Mouse (Mus musculus) ES-E14 (cell line): ENCODE data around the gene Dapk1. TPM values are rescaled to one million over a fixed set of nuclear protein-coding genes. Genes with fewer than 3 reads are reported as not detected.
A peak's percentile ranks its signal among the peaks of the same experiment; 100 is the strongest.

Source experiments
- DNase-seq: peaks from one replicate; pipeline ENCODE4 v3.0.0-alpha.2; 2013; ENCODE audit warnings: low read depth, low spot score
- H3K27ac ChIP-seq: 2 replicates; pipeline ENCODE4 v1.5.1; 2012; ENCODE audit warnings: low read depth, mild to moderate bottlenecking, low read length, moderate library complexity, mixed read lengths; ENCODE audit not compliant: poor library complexity, insufficient read depth, severe bottlenecking
- H3K36me3 ChIP-seq: 2 replicates; pipeline ENCODE4 v1.6.1; 2012; ENCODE audit warnings: mild to moderate bottlenecking, low read length, moderate library complexity, mixed read lengths; ENCODE audit not compliant: control insufficient read depth, poor library complexity, insufficient read depth, severe bottlenecking
- H3K4me1 ChIP-seq, 2 experiments: fragments of 150-350 bp in 1 of 2; sonication (generic) in 1 of 2; 2 replicates each; pipeline ENCODE4 v1.6.1; 2012; ENCODE audit warnings: low read length in 2 of 2, mild to moderate bottlenecking in 1 of 2, mixed read lengths in 1 of 2; ENCODE audit not compliant: control insufficient read depth in 2 of 2, insufficient read depth in 2 of 2, poor library complexity in 1 of 2
- H3K4me3 ChIP-seq, 2 experiments: fragments of 150-350 bp in 1 of 2; sonication (generic) in 1 of 2; 2 replicates each; pipeline ENCODE4 v1.5.1; 2012; ENCODE audit warnings: low read length in 2 of 2, low read depth in 1 of 2, mild to moderate bottlenecking in 1 of 2, mixed read lengths in 1 of 2; ENCODE audit not compliant: insufficient read depth in 1 of 2, poor library complexity in 1 of 2, severe bottlenecking in 1 of 2
- H3K9ac ChIP-seq: 2 replicates; pipeline ENCODE4 v1.6.1; 2012; ENCODE audit warnings: low read depth, mild to moderate bottlenecking, low read length, mixed read lengths; ENCODE audit not compliant: poor library complexity, insufficient read depth, severe bottlenecking
- H3K9me3 ChIP-seq: fragments of 150-350 bp; sonication (generic); 2 replicates; pipeline ENCODE4 v1.6.1; 2012; ENCODE audit warnings: low read depth, mild to moderate bottlenecking, low read length; ENCODE audit not compliant: control insufficient read depth, insufficient read depth
- CHD2 ChIP-seq: IDR thresholded peaks from 2 replicates; pipeline ENCODE4 v1.6.1; 2014; ENCODE audit warnings: mild to moderate bottlenecking, low read depth, low read length, inconsistent platforms
- HCFC1 ChIP-seq: IDR thresholded peaks from 2 replicates; pipeline ENCODE4 v1.6.1; 2012; ENCODE audit warnings: low read length, inconsistent platforms, borderline replicate concordance; ENCODE audit not compliant: insufficient read depth
- MAFK ChIP-seq: IDR thresholded peaks from 2 replicates; pipeline ENCODE4 v1.6.1; 2014; ENCODE audit warnings: mild to moderate bottlenecking, low read depth, low read length, inconsistent platforms; ENCODE audit not compliant: insufficient read depth
- ZC3H11A ChIP-seq: IDR thresholded peaks from 2 replicates; pipeline ENCODE4 v1.6.1; 2012; ENCODE audit warnings: low read depth, mild to moderate bottlenecking, inconsistent platforms, low read length, borderline replicate concordance
- ZNF384 ChIP-seq: IDR thresholded peaks from 2 replicates; pipeline ENCODE4 v1.6.1; 2012; ENCODE audit warnings: low read depth, low read length, inconsistent platforms
- in situ Hi-C, 2 experiments: fragments of 600-800 bp; cut with MboI; formaldehyde crosslinking; loops; one replicate each; pipeline ENCODE4 v1.15.1; 2025; ENCODE audit warnings: low sequenced_read_pairs in 2 of 2, inconsistent platforms in 1 of 2; ENCODE audit not compliant: unreplicated experiment in 2 of 2
- total RNA-seq: library from RNA; depleted of rRNA; stranded (reverse); fragments of 300-350 nt; gene quantifications from 2 replicates; pipeline ENCODE4 v1.2.3, GENCODE M21; 2012

Gene Dapk1
- total RNA-seq, 1 experiment = 18.2 TPM

- peaks cover 2% of the 10 kb centered on the region; the same call in 1 of the 2 replicates for H3K36me3 ChIP-seq
- H3K9me3 ChIP-seq = no peaks in the 10 kb centered on the region
- H3K4me1 ChIP-seq = peaks cover 0 to 7% of the 10 kb centered on the region in 2 experiments; a peak in 2 of 4 replicates
- no peak overlapping the region for H3K27ac ChIP-seq
- H3K4me3 ChIP-seq = peak overlapping the region in 1 of 2 experiments; percentile 8; a peak in 1 of 4 replicates
- in situ Hi-C loops = no loop called here
- no peak overlapping the region for H3K9ac ChIP-seq
- peak; percentile 63 for DNase-seq
- TF ChIP-seq CHD2 (no peak), ZNF384 (peak; percentile 39; the same call in 1 of the 2 replicates)
Measured at GRCm38 (mm10) chr13:60738429-60738828, 136.7 kb downstream of the Dapk1 start.

- DNase-seq = no peak
- Histone ChIP-seq H3K4me1 (peaks cover 0 to 11% of the 10 kb centered on the region in 2 experiments; a peak in 2 of 4 replicates), H3K9me3 (no peaks in the 10 kb centered on the region), H3K36me3 (peaks cover 2% of the 10 kb centered on the region; the same call in 1 of the 2 replicates), H3K9ac (no peak overlapping the region), H3K4me3 (no peak overlapping the region), H3K27ac (no peak overlapping the region)
- in situ Hi-C loops = loop anchor here in 1 of 2 experiments (5.0 kb wide), 1 partner anchor 258 kb away; no protein-coding TSS in a partner anchor
- 0 out of 2 replicates have a peak, but pooled peaks have one; percentile 29 for TF ChIP-seq ZC3H11A
- TF ChIP-seq MAFK = no peak
- no peak for TF ChIP-seq ZNF384
- no peak for TF ChIP-seq HCFC1
- no peak for TF ChIP-seq CHD2
Measured at GRCm38 (mm10) chr13:60740248-60740647, 138.5 kb downstream of the Dapk1 start.

- Histone ChIP-seq H3K36me3 (no peaks in the 10 kb centered on the region; the same call in 1 of the 2 replicates), H3K9me3 (no peaks in the 10 kb centered on the region), H3K9ac (no peak overlapping the region), H3K27ac (no peak overlapping the region), H3K4me3 (no peak overlapping the region), H3K4me1 (peaks cover 0 to 8% of the 10 kb centered on the region in 2 experiments; a peak in 2 of 4 replicates)
- DNase-seq = no peak
- TF ChIP-seq ZC3H11A (no peak), ZNF384 (no peak), MAFK (no peak), HCFC1 (no peak)
- in situ Hi-C loops = loop anchor here in 1 of 2 experiments (5.0 kb wide), 1 partner anchor 260 kb away; no protein-coding TSS in a partner anchor
Measured at GRCm38 (mm10) chr13:60742611-60743010, 140.9 kb downstream of the Dapk1 start.

GRCm38 (mm10) chr13:60743381-60744077, 141.8 kb downstream of the Dapk1 start:
- TF ChIP-seq HCFC1 = no peak
- TF ChIP-seq MAFK = no peak
- TF ChIP-seq ZNF384 = no peak
- no peak for TF ChIP-seq CHD2
- no peak for TF ChIP-seq ZC3H11A
- Histone ChIP-seq H3K4me1 (peaks cover 0 to 6% of the 10 kb centered on the region in 2 experiments; a peak in 2 of 4 replicates), H3K4me3 (no peak overlapping the region), H3K27ac (no peak overlapping the region), H3K9me3 (no peaks in the 10 kb centered on the region), H3K9ac (no peak overlapping the region), H3K36me3 (no peaks in the 10 kb centered on the region; the same call in 1 of the 2 replicates)
- in situ Hi-C loops = loop anchor here in 1 of 2 experiments (5.0 kb wide), 1 partner anchor 261 kb away; no protein-coding TSS in a partner anchor
- no peak for DNase-seq

- peaks cover 4% of the 10 kb centered on the region; the same call in 1 of the 2 replicates for H3K36me3 ChIP-seq
- no peak overlapping the region for H3K27ac ChIP-seq
- no peak overlapping the region for H3K4me3 ChIP-seq
- peak; percentile 66 for DNase-seq
- TF ChIP-seq HCFC1 (no peak), CHD2 (no peak), ZC3H11A (no peak), ZNF384 (no peak), MAFK (no peak)
- peaks cover 0 to 6% of the 10 kb centered on the region in 2 experiments; a peak in 2 of 4 replicates for H3K4me1 ChIP-seq
- in situ Hi-C loops = loop anchor here in 1 of 2 experiments (5.0 kb wide), 1 partner anchor 262 kb away; no protein-coding TSS in a partner anchor
- H3K9ac ChIP-seq = no peak overlapping the region
- no peaks in the 10 kb centered on the region for H3K9me3 ChIP-seq
Measured at GRCm38 (mm10) chr13:60744078-60744460, 142.3 kb downstream of the Dapk1 start.
